Mouse (Mus musculus) kidney, adult 11 months (tissue): ENCODE results near the gene Lrcol1.
A peak's percentile ranks its signal among the peaks of the same experiment; 100 is the strongest.

Source experiments
- DNase-seq: peaks from one replicate; pipeline ENCODE4 v3.0.0; 2022

Lrcol1 gene

GRCm38 (mm10) chr5:110344524-110344923, at the start of gene Lrcol1:
Gene Lrcol1 (plus strand): TSS chr5:110344730.
- DNase-seq = no peak

- DNase-seq = no peak
These were observed 47.9 kb upstream of the Lrcol1 start for GRCm38 (mm10) chr5:110296637-110297036.

- no peak for DNase-seq
These were observed 43.9 kb upstream of the Lrcol1 start for GRCm38 (mm10) chr5:110300591-110300990.

- DNase-seq = no peak
These were observed 35.7 kb upstream of the Lrcol1 start for GRCm38 (mm10) chr5:110308861-110309260.

GRCm38 (mm10) chr5:110313127-110313526, 31.4 kb upstream of the Lrcol1 start:
- no peak for DNase-seq

- DNase-seq = peak; percentile 28
These were observed 14.0 kb upstream of the Lrcol1 start for GRCm38 (mm10) chr5:110330508-110330907.

- no peak for DNase-seq
These were observed 5.7 kb upstream of the Lrcol1 start for GRCm38 (mm10) chr5:110338792-110339191.

GRCm38 (mm10) chr5:110342648-110343284, 1.8 kb upstream of the Lrcol1 start, which contains the start of gene P2rx2:
Gene P2rx2 (minus strand): TSS chr5:110343212.
- peak; percentile 50 for DNase-seq

GRCm38 (mm10) chr5:110345553-110345952, 1.0 kb downstream of the Lrcol1 start:
- no peak for DNase-seq

GRCm38 (mm10) chr5:110347006-110347405, 2.5 kb downstream of the Lrcol1 start:
- DNase-seq = no peak

GRCm38 (mm10) chr5:110354716-110355115, 10.2 kb downstream of the Lrcol1 start:
- peak; percentile 23 for DNase-seq

GRCm38 (mm10) chr5:110357531-110358179, 13.1 kb downstream of the Lrcol1 start:
- peak; percentile 70 for DNase-seq

- DNase-seq = no peak
These were observed 16.9 kb downstream of the Lrcol1 start for GRCm38 (mm10) chr5:110361465-110361864.

GRCm38 (mm10) chr5:110362813-110363178, 18.3 kb downstream of the Lrcol1 start:
- no peak for DNase-seq

GRCm38 (mm10) chr5:110363179-110363821, 18.8 kb downstream of the Lrcol1 start:
- peak; percentile 54 for DNase-seq

GRCm38 (mm10) chr5:110363822-110364545, 19.5 kb downstream of the Lrcol1 start:
- DNase-seq = no peak

GRCm38 (mm10) chr5:110376802-110377433, 32.4 kb downstream of the Lrcol1 start:
- peak; percentile 56 for DNase-seq

GRCm38 (mm10) chr5:110378181-110378583, 33.7 kb downstream of the Lrcol1 start:
- no peak for DNase-seq

- no peak for DNase-seq
These were observed 34.6 kb downstream of the Lrcol1 start for GRCm38 (mm10) chr5:110379086-110379485.

GRCm38 (mm10) chr5:110379823-110380222, 35.3 kb downstream of the Lrcol1 start:
- no peak for DNase-seq

- no peak for DNase-seq
These were observed 40.0 kb downstream of the Lrcol1 start for GRCm38 (mm10) chr5:110384491-110384890.

GRCm38 (mm10) chr5:110385263-110385662, 40.7 kb downstream of the Lrcol1 start:
- no peak for DNase-seq
